Mouse (Mus musculus) lung, postnatal 0 days (tissue): ENCODE data around the gene Brinp3.

ENCODE experiments used
- CTCF ChIP-seq: IDR thresholded peaks from 2 replicates; pipeline ENCODE4 v1.5.1; 2016; ENCODE audit warnings: antibody characterized with exemption, mild to moderate bottlenecking
- EP300 ChIP-seq: IDR thresholded peaks from 2 replicates; pipeline ENCODE4 v1.6.1; 2016; ENCODE audit warnings: antibody characterized with exemption, mild to moderate bottlenecking, control low read depth

DNA sequence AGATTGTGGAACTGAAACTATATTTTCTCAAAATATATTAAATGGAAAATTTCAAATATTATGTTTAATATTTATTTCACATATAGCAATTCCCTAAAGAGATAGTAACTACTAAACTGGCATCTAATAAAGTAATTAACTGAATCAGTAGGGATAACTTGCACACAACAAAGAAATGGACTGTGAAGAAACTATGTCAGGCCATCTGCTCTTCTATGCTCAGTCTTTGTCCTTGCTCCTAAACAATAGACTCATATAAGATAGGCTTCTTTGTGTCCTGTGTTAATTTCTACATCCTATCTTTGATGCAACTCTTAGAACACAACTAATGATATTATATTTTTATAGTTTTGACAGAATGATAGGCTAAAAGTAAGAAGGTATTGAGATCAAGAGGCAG lies 256.5 kb downstream of the Brinp3 start:
- no peak for TF ChIP-seq CTCF
- TF ChIP-seq EP300: no peak
